Mouse (Mus musculus) cerebellum, adult 2 months (tissue): ENCODE measurements around the gene Sytl1.

Source experiments
- CTCF ChIP-seq: fragments of 200-500 bp; IDR thresholded peaks from 2 replicates; pipeline ENCODE4 v1.5.1; 2011; ENCODE audit warnings: low read depth, mild to moderate bottlenecking, control low read depth, low read length, moderate library complexity, borderline replicate concordance; ENCODE audit not compliant: insufficient read depth
- POLR2A ChIP-seq: fragments of 200-500 bp; IDR thresholded peaks from 2 replicates; pipeline ENCODE4 v1.6.1; 2011; ENCODE audit warnings: low read length, control low read depth, borderline replicate concordance; ENCODE audit not compliant: insufficient read depth

DNA sequence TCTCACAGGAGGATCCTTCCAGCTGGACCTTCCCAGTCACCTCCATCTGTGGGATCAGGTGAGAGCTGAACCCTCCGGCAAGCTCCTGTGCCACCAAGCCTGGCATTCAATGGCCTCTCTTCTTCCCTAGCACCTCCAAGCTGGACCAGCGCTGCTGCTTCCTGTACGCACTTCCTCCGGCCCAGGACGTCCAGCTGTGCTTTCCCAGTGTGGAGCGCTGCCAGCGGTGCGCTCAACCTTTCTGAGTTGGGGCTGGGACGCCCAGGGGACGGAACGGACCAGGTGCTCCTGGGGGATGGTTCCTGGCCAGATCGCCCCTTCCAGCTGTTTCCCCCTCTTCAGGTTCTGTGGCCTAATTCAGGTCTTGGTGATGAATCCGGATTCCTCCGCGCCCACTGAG is 15.8 kb downstream of the Sytl1 start:
- TF ChIP-seq POLR2A, result no peak
- no peak for TF ChIP-seq CTCF
